ENCODE assay signal across 19 mouse cellular contexts in the genomic region with DNA sequence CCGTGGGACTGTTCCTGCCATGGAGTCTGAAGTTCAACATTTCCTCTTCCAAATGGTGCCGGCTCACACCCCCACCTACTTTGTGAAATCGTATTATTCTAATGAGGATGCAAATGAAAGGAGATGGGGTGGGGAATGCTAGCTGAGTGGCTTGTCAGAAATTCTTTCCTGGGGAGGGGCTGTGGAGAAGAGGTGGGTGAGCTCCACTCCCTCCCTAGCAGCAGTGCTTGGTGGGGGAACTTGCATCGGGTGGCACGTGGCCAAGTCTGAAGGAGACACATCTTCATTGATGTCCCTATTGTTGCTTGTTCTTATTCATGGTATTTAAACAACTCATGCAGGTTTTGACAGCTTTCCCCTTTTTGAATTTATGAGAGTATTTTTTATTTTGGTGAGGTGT.
DNase-seq lines count a peak whose midpoint lies in the region; ATAC-seq and TF ChIP-seq lines count a peak whose summit lies in the region.
"Had no signal": no experiment of that assay in that cellular context is flagged by ENCODE, and none has a peak within 500 bp of the region (broad histone marks: within the 10 kb centered on the region; RNA-seq: fewer than 3 reads in every experiment).

No protein-coding gene starts in this region.

- no peak overlapping the region for H3K9ac ChIP-seq in forebrain, postnatal 0 days
- H3K9ac ChIP-seq in forebrain, embryonic 11.5 days (ENCODE audit: low read length) = no peak overlapping the region
- no peak overlapping the region for H3K9ac ChIP-seq in lung, embryonic 14.5 days
- H3K9ac ChIP-seq: midbrain, embryonic 15.5 days had no signal

- H3K27ac ChIP-seq in forebrain, postnatal 0 days (ENCODE audit: low read depth, low read length) = no peak overlapping the region
- H3K27ac ChIP-seq in forebrain, embryonic 11.5 days (ENCODE audit: low read depth, low read length) = no peak overlapping the region
- no peak overlapping the region for H3K27ac ChIP-seq in lung, embryonic 14.5 days (ENCODE audit: low read depth)
- H3K27ac ChIP-seq in limb, embryonic 10.5 days = peak overlapping the region; percentile 25; the same call in 1 of the 2 replicates
- H3K27ac ChIP-seq in midbrain, embryonic 10.5 days (replicated peaks) = no peak overlapping the region
- H3K27ac ChIP-seq: layer of hippocampus, adult 2 months; macrophage; midbrain, embryonic 15.5 days had no signal

- no peak for TF ChIP-seq CTCF in forebrain, postnatal 0 days (IDR thresholded peaks at IDR 0.05; ENCODE audit: low read depth)
- no peak for TF ChIP-seq CTCF in lung, embryonic 14.5 days (IDR thresholded peaks at IDR 0.05; ENCODE audit: low read depth)
- TF ChIP-seq CTCF in lung, adult 2 months (IDR thresholded peaks at IDR 0.05; ENCODE audit: insufficient read depth, low read length) = no peak

- 35% methylated on average over 5 of the region's 5 CpGs for WGBS in forebrain, postnatal 0 days
- 68% methylated on average over 5 of the region's 5 CpGs for WGBS in forebrain, embryonic 11.5 days
- 31% methylated on average over 5 of the region's 5 CpGs for WGBS in lung, embryonic 14.5 days
- 21% methylated on average over 5 of the region's 5 CpGs for WGBS in lung, adult 2 months
- WGBS in limb, embryonic 10.5 days = 51% methylated on average over 5 of the region's 5 CpGs
- WGBS in midbrain, embryonic 10.5 days = 71% methylated on average over 5 of the region's 5 CpGs

- H3K36me3 ChIP-seq in forebrain, postnatal 0 days (ENCODE audit: insufficient read depth) = no peaks in the 10 kb centered on the region
- no peaks in the 10 kb centered on the region for H3K36me3 ChIP-seq in forebrain, embryonic 11.5 days (ENCODE audit: control insufficient read depth, insufficient read depth, low read length)
- no peaks in the 10 kb centered on the region for H3K36me3 ChIP-seq in lung, embryonic 14.5 days (ENCODE audit: insufficient read depth)
- H3K36me3 ChIP-seq in limb, embryonic 10.5 days = no peaks in the 10 kb centered on the region
- no peaks in the 10 kb centered on the region for H3K36me3 ChIP-seq in midbrain, embryonic 10.5 days
- H3K36me3 ChIP-seq: midbrain, embryonic 15.5 days had no signal

- peak; percentile 61; the same call in 1 of the 2 replicates for ATAC-seq in forebrain, postnatal 0 days
- no peak for ATAC-seq in forebrain, embryonic 11.5 days (replicated peaks; ENCODE audit: low FRiP score)
- ATAC-seq in lung, embryonic 14.5 days (ENCODE audit: insufficient read depth) = no peak
- ATAC-seq: hindbrain, embryonic 16.5 days; midbrain, embryonic 15.5 days had no signal

- no peaks in the 10 kb centered on the region for H3K27me3 ChIP-seq in forebrain, postnatal 0 days (ENCODE audit: insufficient read depth, low read length)
- H3K27me3 ChIP-seq in forebrain, embryonic 11.5 days (ENCODE audit: control insufficient read depth, insufficient read depth, low read length) = no peaks in the 10 kb centered on the region
- no peaks in the 10 kb centered on the region for H3K27me3 ChIP-seq in lung, embryonic 14.5 days (ENCODE audit: insufficient read depth, low read length)
- H3K27me3 ChIP-seq in limb, embryonic 10.5 days (ENCODE audit: low read depth, poor library complexity, severe bottlenecking) = no peaks in the 10 kb centered on the region
- no peaks in the 10 kb centered on the region for H3K27me3 ChIP-seq in midbrain, embryonic 10.5 days (ENCODE audit: low read depth, poor library complexity, severe bottlenecking)
- H3K27me3 ChIP-seq: midbrain, embryonic 15.5 days had no signal

- DNase-seq in forebrain, postnatal 0 days = peak; percentile 32
- no peak for DNase-seq in forebrain, embryonic 11.5 days (ENCODE audit: low spot score)
- peak; percentile 48 for DNase-seq in lung, embryonic 14.5 days
- no peak for DNase-seq in lung, adult 2 months
- peak; percentile 88 for DNase-seq in ZHBTc4 (ENCODE audit: low read depth, low spot score)
- no peak for DNase-seq in limb, embryonic 10.5 days (ENCODE audit: low spot score)
- no peak for DNase-seq in ovary, postnatal 36 days (ENCODE audit: low spot score)
- DNase-seq in midbrain, embryonic 10.5 days (ENCODE audit: low spot score) = no peak
- DNase-seq: adrenal gland, postnatal 25 days; cerebellum, postnatal 36 days; gastrocnemius, postnatal 14 days; heart, postnatal 10 days; kidney, adult 18-20 months; spleen, adult 18-20 months; thymus, postnatal 25 days had no signal

- H3K4me2 ChIP-seq in forebrain, postnatal 0 days (ENCODE audit: low read depth) = no peak overlapping the region
- no peak overlapping the region for H3K4me2 ChIP-seq in forebrain, embryonic 11.5 days (ENCODE audit: low read depth, low read length, severe bottlenecking)
- H3K4me2 ChIP-seq in lung, embryonic 14.5 days = no peak overlapping the region
- H3K4me2 ChIP-seq: midbrain, embryonic 15.5 days had no signal

- no peaks in the 10 kb centered on the region for H3K9me3 ChIP-seq in forebrain, postnatal 0 days (ENCODE audit: low read length)
- H3K9me3 ChIP-seq in forebrain, embryonic 11.5 days (ENCODE audit: control insufficient read depth, low read length) = no peaks in the 10 kb centered on the region
- no peaks in the 10 kb centered on the region for H3K9me3 ChIP-seq in lung, embryonic 14.5 days (ENCODE audit: low read depth, low read length)
- no peaks in the 10 kb centered on the region for H3K9me3 ChIP-seq in limb, embryonic 10.5 days (replicated peaks)
- no peaks in the 10 kb centered on the region for H3K9me3 ChIP-seq in midbrain, embryonic 10.5 days (replicated peaks)
- H3K9me3 ChIP-seq: midbrain, embryonic 15.5 days had no signal

- no peak overlapping the region for H3K4me3 ChIP-seq in forebrain, postnatal 0 days (ENCODE audit: low read depth, low read length)
- H3K4me3 ChIP-seq in forebrain, embryonic 11.5 days (ENCODE audit: low read depth, low read length) = no peak overlapping the region
- H3K4me3 ChIP-seq in lung, embryonic 14.5 days (ENCODE audit: low read depth, low read length) = no peak overlapping the region
- H3K4me3 ChIP-seq in lung, adult 2 months (replicated peaks; ENCODE audit: extremely low read depth, low read depth, low read length) = no peak overlapping the region
- no peak overlapping the region for H3K4me3 ChIP-seq in limb, embryonic 10.5 days
- no peak overlapping the region for H3K4me3 ChIP-seq in midbrain, embryonic 10.5 days
- H3K4me3 ChIP-seq: layer of hippocampus, adult 2 months; midbrain, embryonic 15.5 days had no signal

- peaks cover 7% of the 10 kb centered on the region; the same call in 1 of the 2 replicates for H3K4me1 ChIP-seq in forebrain, postnatal 0 days (ENCODE audit: insufficient read depth)
- no peaks in the 10 kb centered on the region for H3K4me1 ChIP-seq in forebrain, embryonic 11.5 days (replicated peaks; ENCODE audit: control insufficient read depth, insufficient read depth, low read length)
- H3K4me1 ChIP-seq in lung, embryonic 14.5 days (ENCODE audit: insufficient read depth) = peaks cover 11% of the 10 kb centered on the region; the same call in 1 of the 2 replicates
- H3K4me1 ChIP-seq in lung, adult 2 months (ENCODE audit: control insufficient read depth, insufficient read depth, low read length) = no peaks in the 10 kb centered on the region
- H3K4me1 ChIP-seq in limb, embryonic 10.5 days = peaks cover 24% of the 10 kb centered on the region
- no peaks in the 10 kb centered on the region for H3K4me1 ChIP-seq in midbrain, embryonic 10.5 days

- TF ChIP-seq POLR2A in lung, adult 2 months (IDR thresholded peaks at IDR 0.05; ENCODE audit: borderline replicate concordance, extremely low read depth, low read depth, low read length) = no peak

Comparison
In these comparisons a context has a peak if more than half of its experiments do, and no peak if none do; other contexts are left out.
1. DNase-seq: peak in forebrain, postnatal 0 days (single experiment), lung, embryonic 14.5 days (single experiment) and ZHBTc4 (single experiment); none in forebrain, embryonic 11.5 days (single experiment), lung, adult 2 months (single experiment), limb, embryonic 10.5 days (single experiment), ovary, postnatal 36 days (single experiment) and midbrain, embryonic 10.5 days (single experiment).